Mouse (Mus musculus) myocyte (in vitro differentiated cells): ENCODE results near the gene Kank2. TPM values are rescaled to one million over a fixed set of nuclear protein-coding genes. Genes with fewer than 3 reads are reported as not detected.
"Not testable (repeated sequence)": the region's sequence is repeated elsewhere in the genome, so short reads cannot be mapped to it uniquely, and the experiment has no call there.

Source experiments
- H3K27me3 ChIP-seq: one replicate; pipeline ENCODE4 v1.6.1; 2011; ENCODE audit not compliant: control insufficient read depth, insufficient read depth, insufficient read length
- H3K36me3 ChIP-seq: one replicate; pipeline ENCODE4 v1.6.1; 2011; ENCODE audit not compliant: control insufficient read depth, insufficient read depth
- H3K4me2 ChIP-seq: one replicate; pipeline ENCODE4 v1.6.1; 2011; ENCODE audit warnings: low read depth, control low read depth
- H3K4me3 ChIP-seq: one replicate; pipeline ENCODE4 v1.5.1; 2011; ENCODE audit warnings: mild to moderate bottlenecking, control low read depth, moderate library complexity
- H3K79me2 ChIP-seq: one replicate; pipeline ENCODE4 v1.6.1; 2011; ENCODE audit not compliant: control insufficient read depth, insufficient read depth
- H3ac ChIP-seq: one replicate; pipeline ENCODE4 v1.6.1; 2011; ENCODE audit not compliant: control insufficient read depth, insufficient read length
- CEBPB ChIP-seq: IDR thresholded peaks from 2 replicates; pipeline ENCODE4 v1.6.1; 2011; ENCODE audit warnings: mild to moderate bottlenecking, moderate library complexity; ENCODE audit not compliant: poor library complexity, insufficient read depth, severe bottlenecking
- E2F4 ChIP-seq: IDR thresholded peaks from one replicate; pipeline ENCODE4 v1.6.1; 2011; ENCODE audit warnings: mild to moderate bottlenecking, control low read depth, moderate library complexity; ENCODE audit not compliant: insufficient read depth
- MAX ChIP-seq: IDR thresholded peaks from one replicate; pipeline ENCODE4 v1.6.1; 2011; ENCODE audit warnings: low read depth, mild to moderate bottlenecking, control low read depth
- MYOD1 ChIP-seq, 3 experiments: IDR thresholded peaks; one replicate each; pipeline ENCODE4 v1.6.1; 2011; ENCODE audit warnings: control low read depth in 2 of 3, low read depth in 2 of 3, mild to moderate bottlenecking in 2 of 3, moderate library complexity in 1 of 3; ENCODE audit not compliant: insufficient read length in 2 of 3, control insufficient read depth in 1 of 3
- MYOG ChIP-seq, 3 experiments: IDR thresholded peaks; one replicate each; pipeline ENCODE4 v1.6.1; 2011; ENCODE audit warnings: control low read depth in 2 of 3, low read depth in 2 of 3, mild to moderate bottlenecking in 2 of 3; ENCODE audit not compliant: insufficient read length in 2 of 3, control insufficient read depth in 1 of 3, insufficient read depth in 1 of 3
- POLR2A ChIP-seq: IDR thresholded peaks from one replicate; pipeline ENCODE4 v1.6.1; 2011; ENCODE audit warnings: low read depth, mild to moderate bottlenecking, control low read depth, moderate library complexity; ENCODE audit not compliant: insufficient read length
- POLR2AphosphoS2 ChIP-seq: IDR thresholded peaks from one replicate; pipeline ENCODE4 v1.6.1; 2011; ENCODE audit warnings: low read depth, control low read depth; ENCODE audit not compliant: insufficient read length
- REST ChIP-seq: IDR thresholded peaks from one replicate; pipeline ENCODE4 v1.6.1; 2011; ENCODE audit warnings: mild to moderate bottlenecking, control low read depth, moderate library complexity; ENCODE audit not compliant: insufficient read depth, insufficient read length
- SRF ChIP-seq: IDR thresholded peaks from one replicate; pipeline ENCODE4 v1.6.1; 2011; ENCODE audit warnings: low read depth; ENCODE audit not compliant: control insufficient read depth, insufficient read length
- TCF12 ChIP-seq: IDR thresholded peaks from one replicate; pipeline ENCODE4 v1.6.1; 2011; ENCODE audit warnings: mild to moderate bottlenecking, control low read depth; ENCODE audit not compliant: poor library complexity, insufficient read depth, severe bottlenecking
- TCF3 ChIP-seq: IDR thresholded peaks from one replicate; pipeline ENCODE4 v1.6.1; 2011; ENCODE audit warnings: low read depth, control low read depth; ENCODE audit not compliant: insufficient read length
- USF1 ChIP-seq: IDR thresholded peaks from one replicate; pipeline ENCODE4 v1.6.1; 2011; ENCODE audit warnings: low read depth, mild to moderate bottlenecking, control low read depth, moderate library complexity
- polyA plus RNA-seq: library from polyadenylated mRNA; unstranded; fragments of >200 nt; fragmentation: generic; extraction: Trizol; gene quantifications from one replicate; pipeline ENCODE4 v1.2.1, GENCODE M21; 2012; ENCODE audit warnings: missing spikeins

Gene Kank2
- polyA plus RNA-seq, 1 experiment = 49.4 TPM

DNA sequence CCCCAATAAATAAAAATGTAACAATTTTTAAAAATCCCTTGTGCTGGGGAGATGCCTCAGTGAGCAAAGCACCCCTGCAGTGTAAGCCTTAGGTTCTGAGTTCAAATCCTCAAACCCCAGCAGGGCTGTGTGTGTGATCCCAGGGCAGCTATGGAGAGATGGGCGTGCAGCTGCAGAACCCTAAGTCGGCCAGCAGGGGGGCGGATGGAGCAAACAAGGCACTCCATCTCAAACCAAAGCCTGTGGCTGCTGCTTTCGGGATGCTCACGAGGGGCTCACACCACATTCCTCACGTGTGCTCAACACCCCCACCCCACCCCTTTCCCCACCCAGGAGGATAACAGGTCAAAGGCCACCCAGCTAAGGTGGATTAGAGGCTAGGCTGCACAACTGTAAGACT lies 11.6 kb downstream of the Kank2 start:
- Histone ChIP-seq H3K27me3 (no peaks in the 10 kb centered on the region), H3K4me2 (peak overlapping the region; percentile 52), H3K4me3 (no peak overlapping the region), H3ac (no peak overlapping the region), H3K79me2 (peaks cover 84% of the 10 kb centered on the region), H3K36me3 (peaks cover 16% of the 10 kb centered on the region)
- TF ChIP-seq MYOG (IDR thresholded peaks at IDR 0.05; ENCODE audit: control insufficient read depth in 1 of 3, insufficient read depth in 1 of 3, insufficient read length in 2 of 3, low read depth in 2 of 3) (no peak), TCF3 (no peak), TCF12 (no peak), REST (no peak), POLR2AphosphoS2 (no peak), E2F4 (no peak), MYOD1 (IDR thresholded peaks at IDR 0.05; ENCODE audit: control insufficient read depth in 1 of 3, insufficient read length in 2 of 3, low read depth in 2 of 3) (no peak), POLR2A (no peak), USF1 (no peak)

DNA sequence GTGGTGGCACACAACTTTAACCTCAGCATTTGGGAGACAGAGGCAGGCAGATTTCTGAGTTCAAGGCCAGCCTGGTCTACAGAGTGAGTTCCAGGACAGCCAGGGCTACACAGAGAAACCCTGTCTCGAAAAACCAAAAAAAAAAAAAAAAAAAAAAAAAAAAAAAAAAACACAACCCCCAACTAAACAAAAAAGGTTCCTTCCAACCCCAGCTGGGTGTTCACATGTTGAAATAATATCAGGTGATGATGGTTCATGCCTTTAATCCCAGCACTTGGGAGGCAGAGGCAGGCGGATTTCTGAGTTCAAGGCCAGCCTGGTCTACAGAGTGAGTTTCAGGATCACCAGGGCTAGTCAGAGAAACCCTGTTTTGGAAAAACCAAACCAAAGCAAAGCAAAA lies 12.2 kb downstream of the Kank2 start:
- H3K4me2 ChIP-seq, H3K4me3 ChIP-seq, H3ac ChIP-seq, H3K27me3 ChIP-seq: not testable (repeated sequence)
- Histone ChIP-seq H3K36me3 (peaks cover 16% of the 10 kb centered on the region), H3K79me2 (peaks cover 80% of the 10 kb centered on the region)

DNA sequence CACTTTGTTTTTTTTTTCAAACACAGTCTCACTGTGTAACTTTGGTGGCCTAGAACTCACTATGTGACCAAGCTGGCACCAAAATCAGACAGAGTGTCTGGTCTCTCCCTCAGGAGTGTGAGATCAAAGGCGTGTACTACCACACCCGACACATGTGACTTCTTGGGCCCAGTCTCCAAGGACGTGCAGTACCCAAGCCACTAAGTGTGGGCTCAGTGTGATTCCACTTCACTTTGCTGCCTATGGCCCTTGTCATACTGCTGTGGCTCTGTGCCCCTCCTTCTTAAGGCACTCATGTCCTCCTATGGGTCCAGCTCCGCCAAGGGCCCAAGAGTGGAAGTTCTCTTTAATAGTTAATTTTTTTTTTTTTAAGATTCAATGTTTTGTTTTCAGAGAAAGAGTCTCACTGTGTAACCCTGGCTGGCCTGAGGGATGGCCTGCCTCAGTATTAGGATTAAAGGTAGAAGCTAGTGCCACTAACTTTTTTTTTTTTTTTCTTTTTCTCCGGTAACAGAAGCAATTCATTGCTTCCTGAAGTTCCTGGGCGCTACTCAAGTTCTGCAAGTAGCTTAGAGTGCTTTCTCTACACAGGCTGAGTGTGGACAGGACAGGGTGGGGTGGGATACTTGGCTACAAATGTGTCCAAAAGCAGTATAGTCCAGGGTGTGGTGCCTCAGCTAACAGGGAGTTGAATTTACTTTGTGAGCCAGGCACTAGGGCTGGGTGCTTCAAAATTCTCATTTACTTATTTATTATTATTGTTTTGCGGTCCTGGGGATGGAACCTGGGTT lies 13.8 kb downstream of the Kank2 start:
- Histone ChIP-seq H3K36me3 (peaks cover 19% of the 10 kb centered on the region), H3K4me3 (no peak overlapping the region), H3K27me3 (no peaks in the 10 kb centered on the region), H3K4me2 (peak overlapping the region; percentile 0), H3ac (no peak overlapping the region), H3K79me2 (peaks cover 64% of the 10 kb centered on the region)
- TF ChIP-seq CEBPB (no peak), REST (no peak), TCF3 (no peak), MYOG (IDR thresholded peaks at IDR 0.05; ENCODE audit: control insufficient read depth in 1 of 3, insufficient read depth in 1 of 3, insufficient read length in 2 of 3, low read depth in 2 of 3) (no peak)

- Histone ChIP-seq H3K27me3 (no peaks in the 10 kb centered on the region), H3K79me2 (peaks cover 37% of the 10 kb centered on the region), H3K4me2 (no peak overlapping the region), H3K36me3 (peaks cover 38% of the 10 kb centered on the region), H3K4me3 (no peak overlapping the region), H3ac (no peak overlapping the region)
- TF ChIP-seq SRF (no peak), USF1 (peak; percentile 75), MYOD1 (IDR thresholded peaks at IDR 0.05; ENCODE audit: control insufficient read depth in 1 of 3, insufficient read length in 2 of 3, low read depth in 2 of 3) (peak in 2 of 3 experiments; percentile 15 to 62), MYOG (IDR thresholded peaks at IDR 0.05; ENCODE audit: control insufficient read depth in 1 of 3, insufficient read depth in 1 of 3, insufficient read length in 2 of 3, low read depth in 2 of 3) (peak; percentile 6 to 88 (median 27))
These were observed 16.7 kb downstream of the Kank2 start for GRCm38 (mm10) chr9:21781657-21782468.

DNA sequence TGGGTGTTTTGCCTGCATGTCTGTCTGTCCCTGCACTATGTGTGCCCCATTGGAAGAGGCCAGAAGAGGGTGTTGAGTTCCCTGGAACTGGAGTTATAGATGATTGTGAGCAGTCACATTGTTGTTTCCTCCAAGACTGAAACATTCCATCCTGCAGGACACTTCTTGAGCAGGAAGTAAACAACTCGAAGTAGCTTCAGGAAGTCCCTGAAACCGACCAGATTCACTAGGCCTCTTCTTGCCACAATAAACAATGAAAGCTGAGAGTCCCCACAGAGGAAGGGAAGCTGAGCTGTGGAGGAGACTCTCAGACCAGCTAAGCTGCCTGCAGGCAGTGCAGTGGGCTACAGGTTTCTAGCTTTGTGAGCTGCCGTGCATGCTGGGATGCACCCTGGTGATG lies 20.8 kb downstream of the Kank2 start:
- no peak overlapping the region for H3K4me3 ChIP-seq
- no peaks in the 10 kb centered on the region for H3K79me2 ChIP-seq
- no peak overlapping the region for H3ac ChIP-seq
- peaks cover 39% of the 10 kb centered on the region for H3K36me3 ChIP-seq
- H3K27me3 ChIP-seq = no peaks in the 10 kb centered on the region
- H3K4me2 ChIP-seq = no peak overlapping the region
- TF ChIP-seq TCF3 (no peak), E2F4 (no peak), REST (no peak), CEBPB (no peak), SRF (no peak), MAX (no peak), TCF12 (no peak), USF1 (no peak), MYOD1 (IDR thresholded peaks at IDR 0.05; ENCODE audit: control insufficient read depth in 1 of 3, insufficient read length in 2 of 3, low read depth in 2 of 3) (no peak), MYOG (IDR thresholded peaks at IDR 0.05; ENCODE audit: control insufficient read depth in 1 of 3, insufficient read depth in 1 of 3, insufficient read length in 2 of 3, low read depth in 2 of 3) (no peak), POLR2A (no peak), POLR2AphosphoS2 (no peak)
